Mouse (Mus musculus) activated CD4-positive, CD25-positive, alpha-beta regulatory T cell (primary cell): ENCODE measurements around the gene Zfp329. TPM values are rescaled to one million over a fixed set of nuclear protein-coding genes. Genes with fewer than 3 reads are reported as not detected.

Experiments used
- polyA plus RNA-seq, 2 experiments: library from polyadenylated mRNA; unstranded; fragments of 100-300 nt; shearing (Covaris generic); gene quantifications; one replicate each; pipeline ENCODE4 v1.2.1; 2017

Zfp329 gene
- 10 to 100 TPM; 13.2 to 14.9 TPM for polyA plus RNA-seq

DNA sequence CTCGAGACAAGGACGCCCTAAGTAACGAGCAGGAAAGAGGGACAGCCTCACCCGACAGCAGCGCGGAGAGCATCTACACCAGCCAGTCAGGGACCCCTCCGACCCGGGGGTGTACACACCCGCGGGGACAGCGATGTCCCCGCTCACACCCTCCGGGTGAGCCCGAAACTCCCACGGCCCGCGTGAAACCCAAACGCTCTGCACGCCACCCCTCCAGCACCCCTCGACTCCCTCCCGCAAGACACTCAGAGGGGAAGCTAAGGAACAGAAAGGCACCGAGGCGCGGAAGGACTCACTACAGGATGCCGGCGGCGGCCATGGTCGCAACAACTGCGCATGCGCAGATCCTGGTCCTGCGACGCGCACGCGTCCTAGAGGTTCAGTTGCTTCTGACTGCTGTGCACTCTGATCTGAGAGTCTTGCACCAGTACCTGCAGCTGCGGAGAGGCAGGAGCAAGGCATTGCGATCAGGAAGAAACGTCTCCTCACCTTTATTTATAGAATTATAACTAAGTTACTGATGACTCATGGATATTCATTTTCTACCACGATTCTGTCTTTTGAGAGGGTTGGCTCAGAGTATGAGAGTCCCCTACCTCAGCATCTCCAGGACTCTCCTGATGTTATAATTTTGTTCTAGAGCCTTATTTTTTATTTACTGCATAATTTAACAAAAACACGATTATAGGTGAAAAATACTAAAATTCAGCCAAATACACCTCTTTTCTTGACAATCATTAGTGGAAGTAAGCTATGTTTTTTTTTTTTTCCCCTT, at the start of gene Zfp329:
TSS of gene Zfp329 (minus strand) at position 338 of the 775 bp plus-strand sequence.

DNA sequence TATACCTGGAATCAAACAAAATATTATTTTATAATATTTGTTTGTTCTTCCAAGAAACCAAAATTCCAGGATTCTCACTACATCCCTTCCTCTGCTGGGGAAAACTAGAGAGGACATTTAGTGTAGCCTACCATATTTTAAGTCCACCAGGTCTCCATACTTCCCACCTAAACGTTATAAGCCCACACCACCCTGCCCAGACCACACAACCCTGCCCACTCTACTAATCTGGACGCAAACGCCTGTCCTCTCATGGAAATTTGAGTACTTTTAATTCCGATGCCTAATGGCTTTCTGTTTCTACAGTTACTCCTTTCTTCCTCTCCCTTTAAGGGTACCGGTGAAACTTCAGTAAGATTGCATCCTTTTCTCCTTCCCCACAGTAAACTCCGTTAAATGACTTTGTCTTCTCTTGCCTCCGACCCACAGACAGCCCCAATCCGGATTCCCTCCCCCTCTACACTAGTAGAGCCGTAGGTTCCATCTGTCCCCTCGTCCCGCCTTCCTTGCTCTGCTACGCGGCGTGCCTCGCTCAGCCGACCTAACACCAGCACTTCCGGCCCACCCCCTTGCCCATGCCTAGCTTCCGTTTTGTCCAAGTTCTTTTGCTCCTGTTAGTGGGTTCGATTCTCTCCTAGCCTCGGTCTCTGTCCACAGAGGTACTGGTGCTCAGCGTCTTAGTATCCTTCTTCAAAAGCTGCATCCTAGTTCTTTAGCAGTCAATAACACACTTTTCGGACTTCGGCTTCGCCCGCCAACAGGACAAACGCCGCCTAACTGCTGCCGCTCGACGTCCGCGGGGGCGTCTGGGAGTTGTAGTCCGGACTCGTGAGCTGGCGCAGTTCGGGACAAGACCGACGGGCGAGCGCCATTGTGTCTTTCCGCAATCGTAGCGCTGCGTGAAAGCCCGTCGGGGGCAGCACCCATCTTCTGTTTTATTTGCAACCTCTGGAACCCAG, 15.8 kb upstream of the Zfp329 start, which contains the start of gene Zfp110:
TSS of gene Zfp110 (plus strand) at position 600 of the 959 bp plus-strand sequence.

DNA sequence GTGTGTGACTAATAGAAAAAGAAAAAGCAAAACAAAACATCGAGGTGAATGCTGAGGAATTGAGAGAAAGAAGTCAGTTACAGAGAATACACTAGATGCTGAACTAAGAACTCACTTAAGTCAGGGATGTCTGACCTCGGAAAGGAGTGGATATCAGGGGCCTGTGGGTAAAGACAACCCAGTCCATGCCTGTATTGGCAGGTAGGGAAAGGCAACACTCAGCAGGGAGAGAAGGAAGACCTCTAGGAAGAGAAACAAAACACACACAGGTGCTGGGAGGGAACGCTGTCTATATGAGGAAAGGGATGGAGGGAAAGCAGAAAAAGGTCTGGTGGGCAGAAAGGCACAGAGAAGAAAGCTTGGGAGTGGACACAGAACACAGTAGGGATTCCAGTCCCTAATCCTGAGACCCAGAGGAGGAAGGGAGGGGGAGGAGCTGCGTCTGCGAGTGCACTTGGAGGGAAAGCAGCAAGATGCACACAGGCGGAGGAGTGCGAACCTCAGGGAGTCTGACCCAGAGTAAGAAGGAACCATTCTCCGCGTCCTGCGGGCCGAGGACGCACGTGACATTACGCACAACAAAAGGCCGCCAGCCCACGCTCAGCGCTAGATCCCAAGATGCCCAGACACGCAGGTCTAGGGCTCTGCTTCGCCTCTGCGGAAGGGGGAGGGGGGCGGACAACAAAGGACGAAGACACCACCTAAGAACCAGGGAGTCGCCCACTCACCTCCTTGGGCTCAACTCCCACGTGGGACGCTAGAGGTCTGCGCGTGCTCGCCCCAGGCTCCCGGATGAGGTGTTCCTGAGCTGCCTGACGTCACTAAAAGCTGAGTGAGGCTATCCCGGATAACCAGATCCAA, 15.6 kb downstream of the Zfp329 start, which contains the start of gene Zscan18:
TSS of gene Zscan18 (minus strand) at position 770 of the 861 bp plus-strand sequence.

Other genes starting within 250 kb of the Zfp329 start
- gene Vmn2r53, start 210.1 kb downstream of the Zfp329 start, polyA plus RNA-seq = under 1 TPM; 0.02 to 0.11 TPM
- gene Vmn2r54, start 178.5 kb downstream of the Zfp329 start, polyA plus RNA-seq = not detected
- gene Vmn2r55, start 133.9 kb downstream of the Zfp329 start, polyA plus RNA-seq = not detected
- under 1 TPM in 1 of 2 experiments, not detected in 1; 0.14 TPM for gene Vmn2r56, start 83.9 kb downstream of the Zfp329 start, polyA plus RNA-seq
- gene Zscan18, start 15.2 kb downstream of the Zfp329 start, polyA plus RNA-seq = 1 to 10 TPM in 1 of 2 experiments, under 1 TPM in 1; 0.31 to 1.8 TPM
- 10 to 100 TPM; 47.8 to 63.7 TPM for gene Zfp110, start 15.9 kb upstream of the Zfp329 start, polyA plus RNA-seq
- 1 to 10 TPM; 3.3 to 4.0 TPM for gene Zfp128, start 62.3 kb upstream of the Zfp329 start, polyA plus RNA-seq
- gene Zscan22, start 79.0 kb upstream of the Zfp329 start, polyA plus RNA-seq = 10 to 100 TPM; 10.0 to 10.3 TPM
- 1,000 to 10,000 TPM in 1 of 2 experiments, 100 to 1,000 TPM in 1; 744 to 1,333 TPM for gene Rps5, start 103.4 kb upstream of the Zfp329 start, polyA plus RNA-seq
- under 1 TPM; 0.12 to 0.27 TPM for gene Rnf225, start 108.6 kb upstream of the Zfp329 start, polyA plus RNA-seq
- gene Zfp324, start 147.0 kb upstream of the Zfp329 start, polyA plus RNA-seq = 1 to 10 TPM; 5.5 to 6.0 TPM
- 1 to 10 TPM; 6.5 to 7.0 TPM for gene Zfp446, start 159.0 kb upstream of the Zfp329 start, polyA plus RNA-seq
- under 1 TPM; 0.12 to 0.55 TPM for gene Slc27a5, start 179.3 kb upstream of the Zfp329 start, polyA plus RNA-seq
- 100 to 1,000 TPM in 1 of 2 experiments, 10 to 100 TPM in 1; 94.6 to 147 TPM for gene Trim28, start 180.3 kb upstream of the Zfp329 start, polyA plus RNA-seq
- 10 to 100 TPM; 23.0 to 27.9 TPM for gene Zbtb45, start 191.2 kb upstream of the Zfp329 start, polyA plus RNA-seq
- gene Chmp2a, start 215.9 kb upstream of the Zfp329 start, polyA plus RNA-seq = 100 to 1,000 TPM; 252 to 275 TPM
- 100 to 1,000 TPM; 185 to 192 TPM for gene Ube2m, start 219.4 kb upstream of the Zfp329 start, polyA plus RNA-seq
- gene Mzf1, start 235.9 kb upstream of the Zfp329 start, polyA plus RNA-seq = under 1 TPM; 0.30 to 0.39 TPM